Mouse (Mus musculus) liver, postnatal 0 days (tissue): Measurements from ENCODE around the gene Jph2.

ENCODE experiments used
- CTCF ChIP-seq: sonication (generic); IDR thresholded peaks from 2 replicates; pipeline ENCODE4 v1.5.1; 2016; ENCODE audit warnings: antibody characterized with exemption, low read depth
- EP300 ChIP-seq: IDR thresholded peaks from 2 replicates; pipeline ENCODE4 v1.6.1; 2016; ENCODE audit warnings: antibody characterized with exemption, low read depth, mild to moderate bottlenecking

GRCm38 (mm10) chr2:163424597-163424996, 26.8 kb upstream of the Jph2 start, which contains the start of gene Oser1:
- TF ChIP-seq CTCF, result no peak
- TF ChIP-seq EP300, result no peak
